Mouse (Mus musculus): ENCODE results near the gene Gusb. TPM values are rescaled to one million over a fixed set of nuclear protein-coding genes. Genes with fewer than 3 reads are reported as not detected.
A peak's percentile ranks its signal among the peaks of the same experiment; 100 is the strongest.

Gene Gusb
- total RNA-seq, 2 experiments from 2014 or later = 12.4 to 12.9 TPM

DNA sequence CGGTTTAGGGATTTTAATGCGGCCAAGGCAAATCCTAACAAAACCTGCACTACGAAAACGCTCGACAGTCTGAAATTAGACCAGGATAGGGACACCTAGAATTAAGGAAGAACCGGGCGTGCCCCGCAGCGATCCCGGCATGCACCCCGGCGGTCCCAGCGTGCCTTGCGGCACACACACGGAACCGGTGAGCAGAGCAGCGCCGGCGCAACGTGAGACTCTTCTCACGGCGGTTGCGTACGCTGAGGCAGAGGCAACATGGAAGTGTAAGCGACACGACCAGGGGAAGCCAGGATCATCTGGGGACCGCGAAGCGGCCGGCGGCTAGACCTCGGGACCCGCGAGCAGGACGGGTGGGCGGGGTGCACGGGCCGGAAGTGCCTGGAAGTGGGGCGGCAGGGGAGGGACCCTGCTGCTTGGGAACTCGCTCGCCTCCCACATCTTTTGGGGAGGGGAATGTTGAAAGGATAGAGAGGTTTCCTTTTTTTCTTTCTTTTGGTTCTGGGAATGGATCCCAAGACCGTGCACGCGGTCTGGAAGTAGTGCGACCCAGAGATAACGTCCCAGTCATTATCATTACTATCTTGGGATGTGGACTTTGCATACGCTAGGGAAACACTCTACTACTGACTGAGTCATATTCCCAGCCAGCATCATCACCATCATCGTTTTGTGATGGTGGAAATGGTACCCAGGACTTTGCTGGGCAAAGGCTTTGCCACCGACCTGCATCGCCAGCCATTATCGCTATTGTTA, 26.5 kb upstream of the Gusb start, which contains the start of the genes Asl and Crcp:
Gene Asl, minus strand, starts transcription at position 106 of the 756 bp plus-strand sequence.
Gene Crcp, plus strand, starts transcription at position 149 of the 756 bp plus-strand sequence.
- intact Hi-C loops (cut with DNase I) = loop anchor here (10.0 kb wide), 1 partner anchor 225 kb away; the partner anchor contains the start of genes Sbds and Tyw1
- peak; percentile 78 to 89 for DNase-seq (ENCODE audit: low spot score in 2 of 2)

GRCm38 (mm10) chr5:130027696-130028095, 24.8 kb upstream of the Gusb start:
- DNase-seq (ENCODE audit: low spot score in 2 of 2) = no peak
- intact Hi-C loops (cut with DNase I) = loop anchor here (10.0 kb wide), 1 partner anchor 227 kb away; the partner anchor contains the start of genes Sbds and Tyw1

DNA sequence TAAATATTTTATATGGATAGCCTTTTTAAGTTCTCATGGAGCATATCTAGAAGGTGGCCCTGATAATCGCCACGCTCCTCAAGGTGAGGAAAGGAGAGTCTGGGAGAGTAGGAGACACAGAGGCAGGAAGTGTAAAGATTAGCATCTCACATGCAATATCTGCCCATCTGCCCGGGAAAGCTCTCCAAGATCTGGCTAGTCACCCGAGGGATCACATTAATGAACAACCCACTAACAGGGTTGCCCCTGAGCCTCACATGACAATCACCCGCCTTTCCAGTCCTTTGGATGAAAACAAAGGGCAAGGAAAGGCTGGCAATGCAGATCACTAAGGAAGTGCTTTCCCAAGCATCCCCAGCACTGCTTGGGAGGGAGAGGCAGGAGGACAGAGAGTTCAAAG, 24.3 kb upstream of the Gusb start:
- intact Hi-C loops (cut with DNase I) = loop anchor here (10.0 kb wide), 1 partner anchor 228 kb away; the partner anchor contains the start of genes Sbds and Tyw1
- no peak for DNase-seq (ENCODE audit: low spot score in 2 of 2)

DNA sequence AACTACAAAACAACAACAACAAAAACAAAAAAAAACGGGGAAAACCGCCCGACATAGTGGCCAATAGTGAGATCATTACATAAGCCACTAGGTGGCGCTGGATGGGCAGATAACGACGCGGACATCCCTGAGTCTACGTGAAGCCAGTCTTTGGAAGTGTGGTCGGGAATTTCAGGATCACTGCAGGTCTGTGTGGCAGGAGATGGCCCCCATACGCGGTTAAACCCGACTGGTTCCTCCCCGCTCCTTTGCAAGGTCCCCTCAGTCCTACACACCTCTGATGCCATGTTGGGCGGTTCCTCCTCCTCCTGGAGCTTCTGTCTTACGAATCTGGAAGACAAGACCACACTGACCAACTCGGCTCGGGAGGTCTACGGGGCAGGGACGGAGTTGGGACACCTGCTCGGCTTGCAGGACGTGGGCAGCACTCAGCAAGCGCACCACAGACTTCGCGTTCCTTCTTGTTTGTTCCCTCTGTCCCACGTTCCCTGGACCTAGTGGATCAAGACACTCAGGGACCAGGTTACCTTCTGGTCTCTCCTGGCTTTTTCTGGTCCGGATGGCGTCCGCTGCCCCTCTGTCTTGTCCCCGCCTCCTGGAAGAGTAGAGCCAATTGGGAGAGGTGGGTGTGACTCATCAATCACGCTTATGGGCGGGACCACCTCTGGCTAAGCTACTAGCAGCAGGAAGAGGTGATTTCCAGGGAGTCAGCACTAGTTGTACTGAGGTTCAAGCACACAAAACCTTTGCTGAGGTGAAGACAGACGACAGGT, 21.1 kb upstream of the Gusb start:
- peak; percentile 72 to 81 for DNase-seq (ENCODE audit: low spot score in 2 of 2)

GRCm38 (mm10) chr5:130023067-130023766, 20.4 kb upstream of the Gusb start:
- intact Hi-C loops (cut with DNase I) = loop anchor here (5.0 to 10.0 kb wide), 2 partner anchors 114 to 232 kb away; partner anchors contain the start of genes Sbds and Tyw1
- DNase-seq (ENCODE audit: low spot score in 2 of 2) = no peak

More for the DNA sequence above, 21.1 kb upstream of the Gusb start:
- intact Hi-C loops (cut with DNase I) = loop anchor here (5.0 to 10.0 kb wide), 2 partner anchors 113 to 231 kb away; partner anchors contain the start of genes Sbds and Tyw1

GRCm38 (mm10) chr5:130022366-130022765, 19.5 kb upstream of the Gusb start:
- intact Hi-C loops (cut with DNase I) = loop anchor here (5.0 to 10.0 kb wide), 2 partner anchors 115 to 232 kb away; partner anchors contain the start of genes Sbds and Tyw1
- DNase-seq (ENCODE audit: low spot score in 2 of 2) = no peak

DNA sequence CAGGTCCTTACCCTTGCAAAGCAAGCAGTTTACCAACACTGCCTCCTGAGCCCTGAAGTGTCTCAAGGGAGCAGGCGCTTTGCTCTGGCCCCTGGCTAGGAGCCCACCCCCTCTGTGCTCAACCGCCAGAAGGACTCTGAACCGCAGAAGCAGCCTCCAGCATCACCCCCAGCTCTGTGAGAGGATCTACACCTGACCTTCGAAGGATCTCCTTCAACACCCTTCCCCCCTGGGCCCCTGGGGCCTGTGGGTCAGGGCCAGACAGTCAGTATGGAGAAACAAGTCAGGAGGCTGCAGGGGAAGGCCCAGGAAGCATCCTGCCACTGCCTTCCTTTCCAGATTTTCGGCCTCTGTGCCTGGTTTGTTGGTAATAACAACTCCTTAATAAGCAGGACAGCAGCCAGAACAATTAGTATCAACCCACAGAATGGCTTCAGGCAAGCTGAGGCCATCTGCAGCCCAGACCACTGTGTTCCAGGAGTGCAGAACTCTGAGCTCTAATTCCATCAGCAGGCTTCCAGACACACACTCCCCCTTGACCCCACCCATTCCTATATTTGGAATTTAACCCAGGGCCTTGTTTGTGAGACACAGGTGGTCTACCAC, 18.6 kb upstream of the Gusb start:
- intact Hi-C loops (cut with DNase I) = loop anchor here (5.0 to 10.0 kb wide), 2 partner anchors 116 to 233 kb away; partner anchors contain the start of genes Sbds and Tyw1
- no peak for DNase-seq (ENCODE audit: low spot score in 2 of 2)

- intact Hi-C loops (cut with DNase I) = no loop called here
These were observed 16.6 kb upstream of the Gusb start for GRCm38 (mm10) chr5:130019461-130019860.

GRCm38 (mm10) chr5:130015104-130015503, 12.3 kb upstream of the Gusb start:
- DNase-seq (ENCODE audit: low spot score in 2 of 2) = no peak
- intact Hi-C loops (cut with DNase I) = no loop called here

More at GRCm38 (mm10) chr5:130019461-130019860, 16.6 kb upstream of the Gusb start:
- DNase-seq (ENCODE audit: low spot score in 2 of 2) = no peak

DNA sequence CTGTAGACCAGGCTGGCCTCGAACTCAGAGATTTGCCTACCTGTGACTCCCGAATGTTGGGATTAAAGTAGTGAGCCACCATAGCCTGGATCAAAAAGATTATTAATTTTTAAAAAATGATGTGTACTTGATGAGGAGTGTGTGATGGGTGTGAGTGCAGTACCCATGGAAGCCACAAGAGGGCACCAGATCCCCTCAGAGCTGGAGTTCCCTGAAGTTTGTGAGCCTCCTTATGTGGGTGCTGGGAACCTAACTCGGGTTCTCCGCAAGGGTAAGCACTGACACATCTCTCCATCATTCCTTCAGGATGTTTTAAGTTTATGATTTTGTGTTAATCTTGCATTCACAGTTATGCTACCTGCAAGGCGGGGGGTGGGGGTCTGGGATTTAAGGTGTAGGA, 8.1 kb upstream of the Gusb start:
- intact Hi-C loops (cut with DNase I) = no loop called here
- no peak for DNase-seq (ENCODE audit: low spot score in 2 of 2)

DNA sequence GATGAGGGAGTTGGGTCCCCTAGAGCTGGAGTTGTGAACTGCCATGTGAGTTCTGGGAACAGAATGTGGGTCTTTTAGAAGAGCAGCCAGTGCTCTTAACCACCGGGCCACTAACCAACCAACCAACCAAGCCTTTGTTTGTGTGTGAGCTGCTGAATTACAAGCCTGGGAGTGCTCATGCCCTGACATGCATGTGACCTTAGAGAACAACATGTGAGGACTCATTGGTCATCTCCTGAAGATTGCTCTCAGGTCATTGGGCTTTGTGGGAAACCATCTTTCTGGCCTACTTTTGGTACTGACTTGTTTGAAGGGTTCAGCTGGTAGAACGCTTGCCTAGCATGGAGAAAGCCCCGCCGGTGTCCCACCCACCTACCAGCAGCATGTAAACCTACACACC, 6.9 kb upstream of the Gusb start:
- DNase-seq (ENCODE audit: low spot score in 2 of 2) = no peak
- intact Hi-C loops (cut with DNase I) = no loop called here

DNA sequence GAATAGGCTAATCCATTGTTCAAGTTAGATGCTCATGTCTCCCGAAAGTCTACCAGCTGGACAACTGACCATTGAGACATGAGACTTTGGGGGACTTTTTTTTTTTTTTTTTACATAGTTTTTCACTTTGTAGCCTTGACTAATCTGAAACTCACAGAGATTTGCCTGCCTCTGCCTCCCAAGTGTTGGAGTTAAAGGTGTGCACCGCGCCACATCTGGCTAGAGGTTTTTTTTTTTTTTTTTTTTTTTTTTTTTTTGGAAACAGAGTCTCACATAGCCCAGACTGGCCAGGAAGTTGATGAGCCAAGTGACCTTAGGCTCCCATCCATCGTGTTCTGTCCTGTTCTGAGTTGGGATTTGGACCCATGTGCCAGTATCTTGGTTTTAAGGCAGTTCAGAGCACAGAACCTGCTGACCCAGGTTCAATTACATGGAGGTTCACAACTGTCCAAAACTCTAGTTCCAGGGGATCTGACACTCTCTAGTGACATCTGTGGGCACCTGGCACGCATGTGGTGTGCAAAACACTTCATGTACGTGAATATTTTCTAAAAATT, 5.3 kb upstream of the Gusb start:
- DNase-seq (ENCODE audit: low spot score in 2 of 2) = no peak
- intact Hi-C loops (cut with DNase I) = no loop called here

- intact Hi-C loops (cut with DNase I) = no loop called here
- DNase-seq (ENCODE audit: low spot score in 2 of 2) = no peak
These were observed 4.5 kb upstream of the Gusb start for GRCm38 (mm10) chr5:130007344-130007743.

DNA sequence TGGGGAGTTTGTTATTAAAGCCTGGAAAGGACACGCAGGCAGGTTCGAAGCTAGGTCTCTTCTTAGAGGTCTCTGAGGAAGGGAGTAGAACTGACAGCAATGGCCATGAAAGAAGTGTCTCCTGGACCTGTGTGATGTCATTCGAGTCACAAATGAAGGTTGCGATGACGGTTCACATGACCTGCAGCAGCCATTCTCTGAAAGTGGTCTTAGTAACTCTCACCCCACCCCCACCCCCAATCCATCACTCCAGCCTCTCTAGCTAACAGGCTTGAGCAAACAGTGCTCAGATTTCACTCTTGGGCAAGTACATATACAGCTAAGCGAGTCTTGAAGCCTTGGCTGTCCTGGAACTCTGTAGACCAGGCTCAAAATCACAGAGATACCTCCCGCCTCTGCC, 380 bp upstream of the Gusb start:
- intact Hi-C loops (cut with DNase I) = loop anchor here (5.0 kb wide), 1 partner anchor 34 kb away; no protein-coding TSS in a partner anchor
- no peak for DNase-seq (ENCODE audit: low spot score in 2 of 2)

- intact Hi-C loops (cut with DNase I) = loop anchor here (5.0 kb wide), 1 partner anchor 36 kb away; no protein-coding TSS in a partner anchor
These were observed 1.4 kb downstream of the Gusb start for GRCm38 (mm10) chr5:130001356-130001987.

DNA sequence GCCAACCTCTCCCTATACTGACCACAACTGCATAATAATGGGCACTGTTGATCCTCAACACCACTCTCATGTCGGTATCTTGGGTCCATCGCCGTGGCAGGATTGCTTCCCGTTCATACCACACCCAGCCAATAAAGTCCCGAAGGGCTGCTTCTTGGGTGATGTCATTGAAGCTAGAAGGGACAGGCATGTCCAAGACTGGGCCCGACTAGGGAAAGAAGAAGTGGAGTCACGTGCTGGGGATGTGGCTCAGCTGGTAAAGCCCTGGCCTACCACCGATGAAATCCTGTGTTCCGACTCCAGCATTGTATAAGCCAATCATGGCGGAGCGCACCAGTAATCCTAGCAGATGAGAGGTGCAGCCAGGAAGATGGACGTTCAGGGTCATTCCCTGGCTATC, 2.1 kb downstream of the Gusb start:
- intact Hi-C loops (cut with DNase I) = loop anchor here (5.0 kb wide), 1 partner anchor 37 kb away; no protein-coding TSS in a partner anchor
- peak in 1 of 2 experiments; percentile 24 for DNase-seq (ENCODE audit: low spot score in 2 of 2)

More at GRCm38 (mm10) chr5:130001356-130001987, 1.4 kb downstream of the Gusb start:
- peak in 1 of 2 experiments; percentile 17 for DNase-seq (ENCODE audit: low spot score in 2 of 2)

- peak; percentile 57 to 71 for DNase-seq (ENCODE audit: low spot score in 2 of 2)
- intact Hi-C loops (cut with DNase I) = no loop called here
These were observed 3.8 kb downstream of the Gusb start for GRCm38 (mm10) chr5:129999097-129999496.

- intact Hi-C loops (cut with DNase I) = no loop called here
- DNase-seq (ENCODE audit: low spot score in 2 of 2) = no peak
These were observed 5.1 kb downstream of the Gusb start for GRCm38 (mm10) chr5:129997700-129998099.
